Mouse (Mus musculus) liver, embryonic 12.5 days (tissue): ENCODE data around the gene Ccdc163. TPM values are rescaled to one million over a fixed set of nuclear protein-coding genes. Genes with fewer than 3 reads are reported as not detected.
A peak's percentile ranks its signal among the peaks of the same experiment; 100 is the strongest.
"Not testable (repeated sequence)": the region's sequence is repeated elsewhere in the genome, so short reads cannot be mapped to it uniquely, and the experiment has no call there.

Source experiments
- ATAC-seq: fragments of 200-750 bp; cut with Nextera tagmentation; 2 replicates; pipeline ENCODE4 v1.8.0; 2017; ENCODE audit warnings: moderate number of reproducible peaks, mild to moderate bottlenecking, moderate library complexity
- H3K27ac ChIP-seq: fragments of 300-500 bp; sonication (generic); 2 replicates; pipeline ENCODE4 v1.5.1; 2016; ENCODE audit warnings: mild to moderate bottlenecking
- H3K27me3 ChIP-seq: fragments of 300-500 bp; sonication (generic); replicated peaks from 2 replicates; pipeline ENCODE4 v1.6.1; 2016; ENCODE audit warnings: mild to moderate bottlenecking, moderate library complexity
- H3K36me3 ChIP-seq: fragments of 300-500 bp; sonication (generic); 2 replicates; pipeline ENCODE4 v1.6.1; 2016; ENCODE audit warnings: mild to moderate bottlenecking, moderate library complexity
- H3K4me1 ChIP-seq: fragments of 300-500 bp; sonication (generic); 2 replicates; pipeline ENCODE4 v1.6.1; 2016
- H3K4me2 ChIP-seq: fragments of 300-500 bp; sonication (generic); 2 replicates; pipeline ENCODE4 v1.6.1; 2016; ENCODE audit warnings: mild to moderate bottlenecking, moderate library complexity
- H3K4me3 ChIP-seq: fragments of 300-500 bp; sonication (generic); 2 replicates; pipeline ENCODE4 v1.5.1; 2016; ENCODE audit warnings: mild to moderate bottlenecking, moderate library complexity
- H3K9ac ChIP-seq: fragments of 300-500 bp; sonication (generic); 2 replicates; pipeline ENCODE4 v1.6.1; 2016; ENCODE audit warnings: mild to moderate bottlenecking, moderate library complexity
- H3K9me3 ChIP-seq: fragments of 300-500 bp; sonication (generic); replicated peaks from 2 replicates; pipeline ENCODE4 v1.6.1; 2016; ENCODE audit warnings: mild to moderate bottlenecking, moderate library complexity
- WGBS: fragments of 180-500 bp; shearing (Covaris S2); methylation state at CpG from one replicate; pipeline ENCODE4 v1.1.7; 2016; ENCODE audit not compliant: insufficient replicate concordance; 5-methylcytosine and 5-hydroxymethylcytosine counted together
- polyA plus RNA-seq: library from polyadenylated mRNA; unstranded; fragments of >200 nt; fragmentation: Nextera tagmentation; extraction: Ambion mirVana; gene quantifications from 2 replicates; pipeline ENCODE4 v1.2.1, GENCODE M21; 2016

Gene Ccdc163
- 17.3 and 17.5 TPM in 2 replicates for polyA plus RNA-seq

DNA sequence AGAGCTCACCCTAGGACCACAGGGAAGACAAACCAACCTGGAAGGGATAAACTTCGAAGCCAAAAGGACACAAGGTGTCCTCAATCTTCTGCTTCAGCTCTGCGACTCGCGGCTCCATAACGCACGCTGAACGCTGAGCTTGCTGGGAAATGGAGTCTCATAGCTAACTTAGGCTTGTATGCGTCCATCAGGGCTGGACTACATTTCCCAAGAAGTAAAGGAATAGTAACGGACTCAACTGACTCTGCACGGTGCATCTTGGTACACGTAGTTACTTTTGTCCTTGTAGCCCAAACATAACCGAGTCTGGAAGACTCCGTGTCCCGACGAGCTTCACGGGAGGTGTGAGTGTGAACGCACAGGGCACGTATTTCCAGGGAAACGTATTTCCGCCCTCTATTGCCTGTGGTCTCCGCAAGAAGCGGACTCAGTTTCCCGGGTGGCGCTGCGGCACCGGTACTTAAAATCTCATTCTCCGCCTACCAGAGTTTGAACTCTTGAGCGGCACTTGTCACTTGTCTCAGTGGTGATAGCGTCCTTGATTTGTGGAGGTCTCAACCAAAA, at the start of gene Ccdc163, which contains the start of gene Mmachc:
TSS of gene Ccdc163 (plus strand) at position 309 of the 564 bp plus-strand sequence.
TSS of gene Mmachc (minus strand) at position 206 of the 564 bp plus-strand sequence.
- no peaks in the 10 kb centered on the region for H3K27me3 ChIP-seq
- H3K4me1 ChIP-seq = peaks cover 33% of the 10 kb centered on the region
- no peaks in the 10 kb centered on the region for H3K9me3 ChIP-seq
- H3K36me3 ChIP-seq = peaks cover 20% of the 10 kb centered on the region
- H3K4me3 ChIP-seq = peak within 1 kb of the TSS; percentile 69
- H3K9ac ChIP-seq = peak within 1 kb of the TSS; percentile 74
- H3K4me2 ChIP-seq = peak within 1 kb of the TSS; percentile 87
- peak within 1 kb of the TSS; percentile 69 for H3K27ac ChIP-seq
- ATAC-seq = peak; percentile 97
- under 1% methylated on average over 29 of the region's 29 CpGs for WGBS

DNA sequence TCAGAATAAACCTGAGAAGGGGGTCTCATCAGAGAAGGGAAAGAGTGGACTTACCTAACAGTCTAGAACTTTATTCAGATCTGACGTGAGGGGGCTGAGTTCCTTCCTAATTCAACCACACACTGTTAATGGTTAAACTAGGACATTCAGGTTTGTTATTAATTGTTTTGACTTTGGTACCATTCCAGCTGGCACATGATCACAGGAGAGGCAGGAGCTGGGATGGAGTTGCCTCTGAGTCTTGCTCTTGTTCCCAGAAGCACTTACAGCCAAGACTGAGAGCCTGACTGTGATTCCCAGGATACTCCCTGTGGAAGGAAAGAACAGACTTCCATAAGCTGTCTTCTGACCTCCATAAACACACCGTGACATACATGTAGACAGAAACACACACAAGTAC, 48.8 kb upstream of the Ccdc163 start:
- Histone ChIP-seq H3K27ac (no peak overlapping the region), H3K9ac (no peak overlapping the region), H3K36me3 (no peaks in the 10 kb centered on the region), H3K9me3 (no peaks in the 10 kb centered on the region), H3K4me1 (peaks cover 24% of the 10 kb centered on the region), H3K4me2 (no peak overlapping the region), H3K27me3 (no peaks in the 10 kb centered on the region), H3K4me3 (no peak overlapping the region)
- WGBS = 75% methylated on average over 2 of the region's 2 CpGs
- ATAC-seq = no peak

DNA sequence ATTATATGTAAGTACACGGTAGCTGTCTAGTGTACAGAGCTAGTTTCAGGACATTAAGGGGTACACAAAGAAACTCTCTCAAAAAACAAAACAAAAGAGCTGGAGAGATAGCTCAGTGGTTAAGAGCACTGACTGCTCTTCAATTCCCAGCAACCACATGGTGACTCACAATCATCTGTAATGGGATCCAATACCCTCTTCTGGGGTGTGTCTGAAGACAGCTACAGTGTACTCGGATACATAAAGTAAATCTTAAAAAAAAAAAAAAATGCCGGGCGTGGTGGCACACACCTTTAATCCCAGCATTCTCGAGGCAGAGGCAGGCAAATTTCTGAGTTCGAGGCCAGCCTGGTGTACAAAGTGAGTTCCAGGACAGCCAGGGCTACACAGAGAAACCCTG, 48.4 kb upstream of the Ccdc163 start:
- H3K27ac ChIP-seq, H3K9me3 ChIP-seq, ATAC-seq, H3K36me3 ChIP-seq, H3K9ac ChIP-seq, H3K4me3 ChIP-seq, H3K27me3 ChIP-seq, H3K4me2 ChIP-seq: not testable (repeated sequence)
- peaks cover 21% of the 10 kb centered on the region for H3K4me1 ChIP-seq
- 77% methylated on average over 6 of the region's 6 CpGs for WGBS

DNA sequence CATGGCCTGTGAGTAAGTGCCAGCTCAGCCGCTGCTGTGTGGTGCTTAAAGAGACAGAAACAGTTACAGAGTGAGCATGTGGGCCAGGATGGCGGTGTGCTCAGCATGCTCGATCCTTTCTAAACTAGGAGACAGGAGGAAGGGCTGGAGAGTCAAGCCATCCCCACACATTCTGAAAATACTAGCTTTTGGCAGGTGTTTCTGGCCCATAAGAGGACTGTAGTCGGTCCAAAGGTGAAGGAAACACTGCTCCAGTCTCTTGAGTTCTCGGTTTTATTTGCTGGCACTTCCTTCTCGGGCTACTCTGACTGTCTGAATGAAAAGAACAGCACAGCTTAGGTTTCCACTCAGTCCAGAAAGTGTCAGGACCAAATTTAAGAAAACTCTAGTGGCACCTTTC, 47.5 kb upstream of the Ccdc163 start:
- no peak overlapping the region for H3K9ac ChIP-seq
- no peak for ATAC-seq
- no peaks in the 10 kb centered on the region for H3K9me3 ChIP-seq
- H3K27me3 ChIP-seq = no peaks in the 10 kb centered on the region; the same call in 1 of the 2 replicates
- no peak overlapping the region for H3K4me3 ChIP-seq
- H3K27ac ChIP-seq = no peak overlapping the region
- H3K36me3 ChIP-seq = no peaks in the 10 kb centered on the region
- no peak overlapping the region for H3K4me2 ChIP-seq
- H3K4me1 ChIP-seq = peaks cover 12% of the 10 kb centered on the region
- 66% methylated on average over 6 of the region's 6 CpGs for WGBS

DNA sequence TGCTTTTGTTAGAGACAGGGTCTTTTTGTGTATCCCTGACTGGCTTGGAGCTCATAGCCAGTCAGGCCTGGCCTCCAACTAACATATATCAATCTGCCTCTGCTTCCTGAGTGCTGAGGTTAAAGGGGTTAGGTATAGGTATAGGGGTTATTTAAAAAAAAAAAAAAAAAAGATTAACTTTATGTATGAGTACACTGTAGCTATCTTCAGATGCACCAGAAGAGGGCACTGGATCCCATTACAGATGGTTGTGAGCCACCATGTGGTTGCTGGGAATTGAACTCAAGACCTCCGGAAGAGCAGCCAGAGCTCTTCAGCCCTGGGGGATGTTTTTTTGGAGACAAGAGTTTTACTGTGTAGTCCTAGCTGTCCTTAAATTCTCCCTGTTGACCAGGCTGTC, 46.3 kb upstream of the Ccdc163 start:
- no peak overlapping the region for H3K4me2 ChIP-seq
- H3K9me3 ChIP-seq = no peaks in the 10 kb centered on the region
- ATAC-seq = no peak
- peaks cover 5% of the 10 kb centered on the region; the same call in 1 of the 2 replicates for H3K4me1 ChIP-seq
- no peaks in the 10 kb centered on the region; the same call in 1 of the 2 replicates for H3K27me3 ChIP-seq
- no peak overlapping the region for H3K4me3 ChIP-seq
- no peak overlapping the region for H3K27ac ChIP-seq
- H3K36me3 ChIP-seq = no peaks in the 10 kb centered on the region
- WGBS = 91% methylated on average over 1 of the region's 1 CpGs
- H3K9ac ChIP-seq = no peak overlapping the region

DNA sequence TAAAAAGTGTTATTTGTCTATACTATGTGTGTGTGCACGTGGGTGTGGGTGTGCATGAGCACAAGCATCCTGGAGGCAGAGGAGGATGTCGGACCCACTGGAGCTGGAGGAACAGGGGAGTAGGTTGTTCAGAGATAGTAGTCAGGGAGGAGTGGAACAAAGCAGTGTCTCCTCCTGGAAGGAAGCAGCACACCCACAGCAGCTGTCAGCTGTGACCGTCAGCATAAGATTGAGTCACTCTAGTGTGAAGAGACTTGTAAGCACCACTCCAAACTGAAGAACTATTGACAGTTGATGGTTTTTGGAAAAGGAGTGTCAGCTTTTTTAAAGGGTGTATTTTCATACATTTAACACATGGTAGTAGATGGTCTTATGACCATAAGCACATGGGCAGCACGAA, 41.7 kb upstream of the Ccdc163 start:
- 53% methylated on average over 4 of the region's 4 CpGs for WGBS
- Histone ChIP-seq H3K4me1 (peaks cover 5% of the 10 kb centered on the region; the same call in 1 of the 2 replicates), H3K36me3 (no peaks in the 10 kb centered on the region), H3K9ac (no peak overlapping the region), H3K4me2 (no peak overlapping the region), H3K27me3 (peaks cover 4% of the 10 kb centered on the region; the same call in 1 of the 2 replicates), H3K4me3 (no peak overlapping the region), H3K9me3 (no peaks in the 10 kb centered on the region), H3K27ac (no peak overlapping the region)
- no peak for ATAC-seq

DNA sequence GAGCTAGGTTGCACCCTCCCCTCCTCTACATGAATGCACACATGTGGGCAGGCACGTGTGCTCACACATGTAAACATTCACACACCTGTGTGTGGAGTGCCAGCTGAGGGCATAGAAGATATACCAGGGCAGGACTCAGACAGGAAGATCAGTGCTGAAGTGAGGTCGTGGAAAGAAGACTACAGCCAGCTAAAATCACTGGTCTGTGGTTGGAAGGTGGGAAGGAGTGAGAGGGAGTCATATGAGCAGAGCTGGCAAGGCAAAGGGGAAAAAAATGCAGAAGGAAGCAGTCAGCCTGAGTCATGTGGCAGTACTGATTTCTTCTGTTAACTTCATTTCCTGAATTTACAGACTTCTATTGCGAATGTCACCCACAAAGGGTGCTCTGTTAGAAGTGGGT, 40.2 kb upstream of the Ccdc163 start:
- Histone ChIP-seq H3K4me3 (no peak overlapping the region), H3K36me3 (no peaks in the 10 kb centered on the region), H3K9me3 (no peaks in the 10 kb centered on the region), H3K27me3 (peaks cover 4% of the 10 kb centered on the region; the same call in 1 of the 2 replicates), H3K27ac (no peak overlapping the region), H3K4me2 (no peak overlapping the region), H3K9ac (no peak overlapping the region), H3K4me1 (peaks cover 16% of the 10 kb centered on the region)
- 23% methylated on average over 3 of the region's 3 CpGs for WGBS
- ATAC-seq = no peak

DNA sequence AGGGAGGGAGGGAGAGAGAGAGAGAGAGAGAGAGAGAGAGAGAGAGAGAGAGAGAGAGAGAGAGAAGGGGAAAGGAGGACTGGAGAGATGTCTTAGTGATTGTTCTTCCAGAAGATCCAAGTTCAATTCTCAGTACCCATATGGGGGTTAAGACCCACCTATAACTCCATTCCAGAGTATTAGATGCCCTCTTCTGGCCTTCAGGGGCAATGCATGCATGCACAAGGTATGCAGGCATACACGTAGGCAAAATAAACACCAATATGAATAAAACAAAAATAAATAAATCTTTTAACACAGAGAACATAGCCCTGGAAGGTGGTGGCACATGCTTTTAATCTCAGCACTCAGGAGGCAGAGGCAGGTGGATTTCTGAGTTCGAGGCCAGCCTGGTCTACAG, 39.0 kb upstream of the Ccdc163 start:
- no peak overlapping the region for H3K4me2 ChIP-seq
- no peak for ATAC-seq
- no peak overlapping the region for H3K27ac ChIP-seq
- WGBS = 57% methylated on average over 2 of the region's 2 CpGs
- H3K9ac ChIP-seq = no peak overlapping the region
- H3K9me3 ChIP-seq = no peaks in the 10 kb centered on the region
- peaks cover 22% of the 10 kb centered on the region for H3K4me1 ChIP-seq
- peaks cover 4% of the 10 kb centered on the region; the same call in 1 of the 2 replicates for H3K27me3 ChIP-seq
- no peaks in the 10 kb centered on the region for H3K36me3 ChIP-seq
- H3K4me3 ChIP-seq = no peak overlapping the region

DNA sequence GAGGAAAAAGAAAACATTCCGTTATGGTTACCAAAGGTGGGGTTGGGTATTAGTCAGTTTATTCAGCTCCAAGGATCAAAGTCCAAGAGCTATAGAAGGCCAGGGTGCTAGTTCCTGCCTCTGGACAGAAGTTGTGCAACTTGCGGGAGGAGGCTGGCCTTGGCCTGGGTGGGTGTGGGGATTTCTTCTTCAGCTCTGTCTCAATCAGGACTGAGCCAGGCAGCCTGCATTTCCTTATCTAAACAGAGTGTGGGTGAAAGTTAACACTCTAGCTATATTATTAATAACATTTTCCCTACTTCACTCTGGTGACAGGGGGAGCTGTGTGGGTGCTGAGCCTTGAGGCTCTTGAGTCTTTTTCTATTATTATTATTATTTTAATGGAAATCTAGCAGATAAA, 35.5 kb upstream of the Ccdc163 start:
- H3K27me3 ChIP-seq = peaks cover 9% of the 10 kb centered on the region; the same call in 1 of the 2 replicates
- H3K36me3 ChIP-seq = no peaks in the 10 kb centered on the region
- 30% methylated on average over 2 of the region's 2 CpGs for WGBS
- peaks cover 26% of the 10 kb centered on the region for H3K4me1 ChIP-seq
- peak overlapping the region; percentile 7 for H3K4me2 ChIP-seq
- H3K9me3 ChIP-seq = no peaks in the 10 kb centered on the region
- no peak overlapping the region for H3K4me3 ChIP-seq
- H3K9ac ChIP-seq = no peak overlapping the region
- peak overlapping the region; percentile 63 for H3K27ac ChIP-seq
- peak; percentile 87 for ATAC-seq

DNA sequence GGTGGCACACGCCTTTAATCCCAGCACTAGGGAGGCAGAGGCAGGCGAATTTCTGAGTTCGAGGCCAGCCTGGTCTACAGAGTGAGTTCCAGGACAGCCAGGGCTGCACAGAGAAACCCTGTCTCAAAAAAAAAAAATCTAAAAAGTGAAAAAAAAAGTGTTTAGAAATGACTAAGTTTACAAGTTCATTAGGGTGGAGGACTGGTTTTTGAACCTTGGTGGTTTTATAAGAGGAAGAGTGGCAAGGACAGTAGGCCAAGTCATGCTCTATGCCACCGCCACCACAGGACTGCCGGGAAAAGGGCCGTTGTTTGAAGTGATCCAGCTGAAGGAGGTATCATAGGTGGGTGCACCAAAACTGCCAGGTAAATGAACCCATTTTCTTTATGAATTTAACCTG, 33.5 kb upstream of the Ccdc163 start:
- WGBS = 79% methylated on average over 6 of the region's 6 CpGs
- peaks cover 26% of the 10 kb centered on the region for H3K4me1 ChIP-seq
- not testable (repeated sequence) for H3K36me3 ChIP-seq, H3K27me3 ChIP-seq, H3K9me3 ChIP-seq, H3K4me3 ChIP-seq, ATAC-seq, H3K9ac ChIP-seq, H3K27ac ChIP-seq, H3K4me2 ChIP-seq

DNA sequence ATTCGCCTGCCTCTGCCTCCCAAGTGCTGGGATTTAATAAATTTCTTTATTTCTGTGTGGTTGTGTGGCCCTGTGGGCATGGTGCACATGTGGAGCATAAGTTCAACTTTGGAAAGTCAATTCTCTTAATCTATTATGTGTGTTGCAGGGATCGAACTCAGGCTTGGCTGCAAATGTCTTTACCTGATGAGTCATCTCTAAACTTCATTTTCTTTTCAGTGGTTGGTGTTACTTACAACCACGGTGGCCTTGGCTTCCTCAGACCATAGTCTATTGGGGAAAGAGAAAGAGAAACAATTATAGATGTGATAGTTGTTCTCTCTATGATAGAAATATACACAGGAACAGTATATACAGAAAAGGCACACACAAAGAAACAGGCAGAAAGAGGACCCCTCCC, 32.3 kb upstream of the Ccdc163 start:
- ATAC-seq = no peak
- H3K9me3 ChIP-seq = no peaks in the 10 kb centered on the region
- H3K4me2 ChIP-seq = no peak overlapping the region
- H3K9ac ChIP-seq = no peak overlapping the region
- no peaks in the 10 kb centered on the region for H3K36me3 ChIP-seq
- H3K4me1 ChIP-seq = peaks cover 26% of the 10 kb centered on the region
- 68% methylated on average over 3 of the region's 3 CpGs for WGBS
- H3K4me3 ChIP-seq = no peak overlapping the region
- H3K27me3 ChIP-seq = peaks cover 6% of the 10 kb centered on the region; the same call in 1 of the 2 replicates
- H3K27ac ChIP-seq = no peak overlapping the region

DNA sequence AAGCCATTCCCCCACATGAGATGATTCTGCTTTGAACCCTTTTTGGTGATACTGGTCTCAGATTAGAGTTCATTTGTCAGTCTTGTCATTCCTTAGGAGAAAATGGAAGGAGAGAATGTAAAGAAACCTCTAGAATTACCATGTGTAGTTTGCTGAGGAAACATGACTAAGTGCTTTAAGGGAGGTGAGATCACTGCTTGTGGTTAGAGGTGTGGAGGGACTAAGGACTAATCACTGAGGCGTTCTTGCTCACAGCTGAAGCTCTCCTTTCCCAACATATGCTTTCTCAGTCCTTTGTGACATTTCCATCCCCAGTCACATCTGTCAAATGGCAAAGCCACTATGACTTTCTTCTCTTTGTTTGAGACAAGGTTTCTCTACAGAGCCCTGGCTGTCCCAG, 30.5 kb upstream of the Ccdc163 start:
- Histone ChIP-seq H3K4me3 (no peak overlapping the region), H3K36me3 (no peaks in the 10 kb centered on the region), H3K4me2 (no peak overlapping the region), H3K4me1 (peaks cover 19% of the 10 kb centered on the region), H3K9ac (no peak overlapping the region), H3K27me3 (peaks cover 6% of the 10 kb centered on the region; the same call in 1 of the 2 replicates), H3K27ac (no peak overlapping the region), H3K9me3 (no peaks in the 10 kb centered on the region)
- ATAC-seq = no peak
- WGBS = 26% methylated on average over 1 of the region's 1 CpGs

DNA sequence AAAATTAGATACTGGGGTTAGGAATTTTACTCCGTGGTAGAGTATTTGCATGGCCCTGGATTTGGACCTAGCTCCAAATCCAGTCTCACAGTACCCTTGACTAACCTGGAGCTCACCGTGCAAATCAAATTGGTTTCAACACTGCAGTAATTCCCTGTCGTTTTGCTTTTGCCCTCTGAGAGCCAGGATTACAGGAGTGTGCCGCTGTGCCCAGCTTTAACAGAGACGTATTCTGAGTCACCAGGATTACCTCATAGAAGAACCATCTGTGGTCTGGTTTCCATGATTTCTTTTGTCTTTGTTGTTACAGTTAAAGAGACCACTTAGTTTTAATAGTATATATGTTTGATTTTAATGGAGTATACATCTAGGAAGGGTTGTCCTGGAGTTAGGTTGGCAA, 29.2 kb upstream of the Ccdc163 start:
- Histone ChIP-seq H3K27ac (no peak overlapping the region), H3K4me1 (peaks cover 19% of the 10 kb centered on the region), H3K36me3 (no peaks in the 10 kb centered on the region), H3K27me3 (peaks cover 6% of the 10 kb centered on the region; the same call in 1 of the 2 replicates), H3K9me3 (no peaks in the 10 kb centered on the region), H3K9ac (no peak overlapping the region), H3K4me2 (no peak overlapping the region), H3K4me3 (no peak overlapping the region)
- no peak for ATAC-seq
- 66% methylated on average over 5 of the region's 5 CpGs for WGBS
